Mouse (Mus musculus) skeletal muscle tissue, adult 2 months (tissue): Measurements from ENCODE around the gene Cd7.
"Not testable (repeated sequence)": the region's sequence is repeated elsewhere in the genome, so short reads cannot be mapped to it uniquely, and the experiment has no call there.

ENCODE experiments used
- DNase-seq: peaks from one replicate; pipeline ENCODE4 v3.0.0-alpha.2; 2012; ENCODE audit warnings: low read depth, low spot score

Cd7 gene

GRCm38 (mm10) chr11:121039302-121039701 is at the start of gene Cd7:
Gene Cd7 (minus strand): TSS chr11:121039418.
- DNase-seq: no peak

- no peak for DNase-seq
These were observed 49.8 kb upstream of the Cd7 start for GRCm38 (mm10) chr11:121088997-121089396.

GRCm38 (mm10) chr11:121086296-121086695 is 47.1 kb upstream of the Cd7 start:
- DNase-seq: no peak

- no peak for DNase-seq
These were observed 46.0 kb upstream of the Cd7 start for GRCm38 (mm10) chr11:121085181-121085580.

- peak; percentile 21 for DNase-seq
These were observed 43.8 kb upstream of the Cd7 start for GRCm38 (mm10) chr11:121082857-121083500.

GRCm38 (mm10) chr11:121082250-121082649 is 43.0 kb upstream of the Cd7 start:
- no peak for DNase-seq

- DNase-seq: no peak
These were observed 41.9 kb upstream of the Cd7 start, which contains the start of gene Sectm1a for GRCm38 (mm10) chr11:121081120-121081519. Gene Sectm1a (minus strand): TSS chr11:121081220.

- no peak for DNase-seq
These were observed 41.1 kb upstream of the Cd7 start for GRCm38 (mm10) chr11:121080330-121080729.

GRCm38 (mm10) chr11:121075655-121076054 is 36.4 kb upstream of the Cd7 start:
- DNase-seq: no peak

- not testable (repeated sequence) for DNase-seq
These were observed 30.4 kb upstream of the Cd7 start for GRCm38 (mm10) chr11:121069662-121070061.

- no peak for DNase-seq
These were observed 28.7 kb upstream of the Cd7 start for GRCm38 (mm10) chr11:121067895-121068294.

- no peak for DNase-seq
These were observed 25.0 kb upstream of the Cd7 start for GRCm38 (mm10) chr11:121064197-121064596.

- DNase-seq: no peak
These were observed 24.2 kb upstream of the Cd7 start, which contains the start of gene Sectm1b for GRCm38 (mm10) chr11:121063379-121063778. Gene Sectm1b (minus strand): TSS chr11:121063569.

- DNase-seq: no peak
These were observed 22.4 kb upstream of the Cd7 start for GRCm38 (mm10) chr11:121061615-121062014.

GRCm38 (mm10) chr11:121060401-121061067 is 21.3 kb upstream of the Cd7 start:
- not testable (repeated sequence) for DNase-seq

- no peak for DNase-seq
These were observed 20.3 kb upstream of the Cd7 start for GRCm38 (mm10) chr11:121059471-121059870.

- no peak for DNase-seq
These were observed 19.7 kb upstream of the Cd7 start for GRCm38 (mm10) chr11:121058956-121059355.

GRCm38 (mm10) chr11:121058122-121058521 is 18.9 kb upstream of the Cd7 start:
- no peak for DNase-seq

- no peak for DNase-seq
These were observed 17.5 kb upstream of the Cd7 start for GRCm38 (mm10) chr11:121056536-121057236.

- DNase-seq: peak; percentile 68
These were observed 14.3 kb upstream of the Cd7 start for GRCm38 (mm10) chr11:121053536-121053935.

GRCm38 (mm10) chr11:121052387-121052786 is 13.2 kb upstream of the Cd7 start:
- DNase-seq: no peak

- peak; percentile 42 for DNase-seq
These were observed 12.6 kb upstream of the Cd7 start for GRCm38 (mm10) chr11:121051793-121052192.
